Mouse (Mus musculus): ENCODE measurements at regions not wholly inside any gene's neighbourhood (a gene's known extent, or its start where the extent isn't known, plus 50 kb on each side); places are given as distances from the start of the nearest gene placed in this dataset.
A peak's percentile ranks its signal among the peaks of the same experiment; 100 is the strongest.

DNA sequence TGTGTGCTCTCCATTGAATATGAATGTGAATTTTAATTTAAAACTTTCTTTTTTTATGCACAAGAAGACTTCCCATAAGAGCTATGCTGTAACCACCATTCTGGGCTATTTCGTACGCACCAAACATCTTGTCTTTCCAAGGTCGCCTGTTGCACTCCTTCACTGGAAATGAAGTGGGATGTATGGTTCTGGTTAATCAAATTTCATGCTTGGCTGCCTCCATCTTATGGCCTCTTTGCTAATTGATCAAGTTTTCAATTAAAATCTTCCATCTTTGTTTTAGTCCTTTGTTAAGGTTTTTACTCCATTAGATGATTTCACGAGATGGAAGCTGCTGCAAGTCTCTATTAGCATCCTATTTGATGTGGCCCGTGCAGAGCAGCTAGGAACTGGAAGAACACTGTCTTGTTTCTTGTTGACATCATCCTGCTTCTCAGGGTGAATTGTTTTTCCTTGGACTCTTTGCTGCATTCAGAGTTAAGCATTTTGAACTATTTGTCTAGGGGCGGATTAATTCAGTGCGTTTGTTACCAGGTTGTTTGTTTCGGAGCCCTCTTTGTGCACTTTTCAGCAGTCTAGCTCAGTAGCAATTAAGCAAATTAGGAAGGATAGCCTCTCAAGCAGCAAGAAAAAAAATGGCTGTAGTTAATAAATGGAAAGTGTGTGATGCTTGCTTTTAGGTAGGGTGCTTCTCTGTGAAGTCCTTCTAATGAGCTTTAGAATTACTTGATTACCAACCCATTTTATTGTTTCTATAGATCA lies 147.4 kb upstream of the Alcam start:
- H3K9ac ChIP-seq (replicated peaks; ENCODE audit: low read depth, low read length) = no peak overlapping the region
- TF ChIP-seq EP300 (IDR thresholded peaks at IDR 0.05; ENCODE audit: low read depth) (no peak), CTCF (IDR thresholded peaks at IDR 0.05; ENCODE audit: low read depth) (no peak)
- 89% methylated on average over 8 of the region's 8 CpGs for WGBS
- H3K27ac ChIP-seq (ENCODE audit: low read depth) = no peak overlapping the region
- DNase-seq (ENCODE audit: low spot score) (no peak), ATAC-seq (ENCODE audit: insufficient read depth, low read depth) (no peak)
- H3K4me2 ChIP-seq (ENCODE audit: low read depth, low read length) = no peak overlapping the region
- H3K4me1 ChIP-seq (ENCODE audit: control insufficient read depth, insufficient read depth) = peaks cover 7% of the 10 kb centered on the region; the same call in 1 of the 2 replicates
- H3K36me3 ChIP-seq (replicated peaks; ENCODE audit: control insufficient read depth, insufficient read depth, low read length) = no peaks in the 10 kb centered on the region
- no peaks in the 10 kb centered on the region for H3K9me3 ChIP-seq (replicated peaks; ENCODE audit: control insufficient read depth, low read length)
- no peak overlapping the region for H3K4me3 ChIP-seq (ENCODE audit: low read depth, low read length)
- H3K27me3 ChIP-seq (ENCODE audit: control insufficient read depth, insufficient read depth, low read length) = no peaks in the 10 kb centered on the region

DNA sequence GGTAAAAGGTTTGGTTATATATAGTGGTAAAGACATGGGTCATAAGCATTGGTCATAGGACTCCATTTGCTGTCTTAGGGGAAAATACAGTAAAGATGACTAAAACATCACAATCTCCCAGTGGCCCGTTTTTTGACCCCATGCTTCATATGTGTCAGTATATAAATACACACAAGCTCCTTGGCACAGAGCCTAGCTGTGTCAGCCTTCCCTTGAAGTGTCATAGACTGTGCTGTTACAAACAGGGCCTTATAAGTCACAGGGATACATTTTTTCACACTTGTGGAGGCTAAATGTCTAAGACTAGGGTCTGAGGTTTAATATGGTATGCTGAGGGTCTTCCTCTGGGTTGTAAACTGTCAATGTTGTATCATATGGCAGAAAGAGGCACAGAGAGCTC lies 144.4 kb upstream of the Alcam start:
- no peaks in the 10 kb centered on the region for H3K36me3 ChIP-seq (replicated peaks; ENCODE audit: control insufficient read depth, insufficient read depth, low read length)
- peaks cover 7% of the 10 kb centered on the region; the same call in 1 of the 2 replicates for H3K4me1 ChIP-seq (ENCODE audit: control insufficient read depth, insufficient read depth)
- H3K4me3 ChIP-seq (ENCODE audit: low read depth, low read length) = no peak overlapping the region
- no peaks in the 10 kb centered on the region for H3K27me3 ChIP-seq (ENCODE audit: control insufficient read depth, insufficient read depth, low read length)
- no peak overlapping the region for H3K9ac ChIP-seq (replicated peaks; ENCODE audit: low read depth, low read length)
- DNase-seq (ENCODE audit: low spot score) = peak; percentile 53
- no peaks in the 10 kb centered on the region for H3K9me3 ChIP-seq (replicated peaks; ENCODE audit: control insufficient read depth, low read length)
- H3K27ac ChIP-seq (ENCODE audit: low read depth) = no peak overlapping the region
- ATAC-seq (ENCODE audit: insufficient read depth, low read depth) = no peak
- 8% methylated on average over 1 of the region's 1 CpGs for WGBS
- no peak for TF ChIP-seq CTCF (IDR thresholded peaks at IDR 0.05; ENCODE audit: low read depth)
- no peak for TF ChIP-seq EP300 (IDR thresholded peaks at IDR 0.05; ENCODE audit: low read depth)
- no peak overlapping the region for H3K4me2 ChIP-seq (ENCODE audit: low read depth, low read length)

DNA sequence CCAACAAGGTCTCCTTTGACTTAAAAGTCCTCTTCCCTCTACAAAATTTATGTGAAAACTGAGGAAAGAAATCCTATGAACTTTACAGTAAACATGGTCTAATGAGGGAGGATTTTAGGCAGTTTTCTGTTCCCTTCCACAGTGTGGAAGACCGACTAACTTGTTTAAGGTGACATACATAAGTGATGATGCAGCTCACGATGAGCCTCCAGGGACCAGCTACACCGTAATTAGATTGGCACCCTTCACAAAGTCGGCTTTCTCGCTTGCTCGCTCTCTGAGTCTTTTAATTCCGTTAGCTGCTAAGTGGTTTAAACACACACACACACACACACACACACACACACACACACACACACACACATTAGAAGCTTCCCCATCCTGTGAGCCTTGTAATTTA lies 143.3 kb upstream of the Alcam start:
- Histone ChIP-seq H3K4me1 (ENCODE audit: control insufficient read depth, insufficient read depth) (peaks cover 7% of the 10 kb centered on the region; the same call in 1 of the 2 replicates), H3K9me3 (replicated peaks; ENCODE audit: control insufficient read depth, low read length) (no peaks in the 10 kb centered on the region), H3K36me3 (replicated peaks; ENCODE audit: control insufficient read depth, insufficient read depth, low read length) (no peaks in the 10 kb centered on the region), H3K27ac (ENCODE audit: low read depth) (no peak overlapping the region), H3K27me3 (ENCODE audit: control insufficient read depth, insufficient read depth, low read length) (no peaks in the 10 kb centered on the region), H3K4me3 (ENCODE audit: low read depth, low read length) (no peak overlapping the region), H3K4me2 (ENCODE audit: low read depth, low read length) (no peak overlapping the region), H3K9ac (replicated peaks; ENCODE audit: low read depth, low read length) (no peak overlapping the region)
- 78% methylated on average over 7 of the region's 7 CpGs for WGBS
- TF ChIP-seq EP300 (IDR thresholded peaks at IDR 0.05; ENCODE audit: low read depth) = no peak
- no peak for ATAC-seq (ENCODE audit: insufficient read depth, low read depth)
- no peak for DNase-seq (ENCODE audit: low spot score)

DNA sequence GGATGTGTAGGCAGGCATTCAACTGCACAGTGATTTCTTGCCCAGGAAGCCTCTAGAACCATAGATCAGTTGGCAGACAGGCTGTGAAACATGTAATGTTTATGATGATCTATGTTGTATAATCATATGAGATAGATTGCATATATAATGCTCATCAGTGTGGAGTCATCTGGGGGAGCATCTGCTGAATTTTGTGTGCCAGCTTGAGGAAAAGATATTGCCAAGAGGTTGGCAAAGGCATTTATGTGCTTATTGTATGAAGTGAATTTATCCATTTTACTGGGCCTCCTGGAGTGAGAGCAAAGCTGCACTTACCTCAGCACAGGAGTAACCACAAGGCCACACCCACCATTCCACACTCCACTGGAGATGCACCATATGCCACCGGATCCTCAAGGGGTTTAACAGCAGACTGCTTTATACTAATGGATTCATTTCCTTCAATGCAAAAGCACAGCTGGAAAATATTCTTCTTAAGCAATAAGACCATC lies 134.5 kb upstream of the Alcam start:
- no peak overlapping the region for H3K9ac ChIP-seq (replicated peaks; ENCODE audit: low read depth, low read length)
- no peak overlapping the region for H3K4me2 ChIP-seq (ENCODE audit: low read depth, low read length)
- H3K4me3 ChIP-seq (ENCODE audit: low read depth, low read length) = no peak overlapping the region
- TF ChIP-seq EP300 (IDR thresholded peaks at IDR 0.05; ENCODE audit: low read depth) (no peak), CTCF (IDR thresholded peaks at IDR 0.05; ENCODE audit: low read depth) (no peak)
- no peaks in the 10 kb centered on the region for H3K4me1 ChIP-seq (ENCODE audit: control insufficient read depth, insufficient read depth)
- no peak overlapping the region for H3K27ac ChIP-seq (ENCODE audit: low read depth)
- ATAC-seq (ENCODE audit: insufficient read depth, low read depth) (no peak), DNase-seq (ENCODE audit: low spot score) (no peak)
- 58% methylated on average over 1 of the region's 1 CpGs for WGBS
- H3K27me3 ChIP-seq (ENCODE audit: control insufficient read depth, insufficient read depth, low read length) = no peaks in the 10 kb centered on the region
- H3K9me3 ChIP-seq (replicated peaks; ENCODE audit: control insufficient read depth, low read length) = no peaks in the 10 kb centered on the region
- no peaks in the 10 kb centered on the region for H3K36me3 ChIP-seq (replicated peaks; ENCODE audit: control insufficient read depth, insufficient read depth, low read length)

DNA sequence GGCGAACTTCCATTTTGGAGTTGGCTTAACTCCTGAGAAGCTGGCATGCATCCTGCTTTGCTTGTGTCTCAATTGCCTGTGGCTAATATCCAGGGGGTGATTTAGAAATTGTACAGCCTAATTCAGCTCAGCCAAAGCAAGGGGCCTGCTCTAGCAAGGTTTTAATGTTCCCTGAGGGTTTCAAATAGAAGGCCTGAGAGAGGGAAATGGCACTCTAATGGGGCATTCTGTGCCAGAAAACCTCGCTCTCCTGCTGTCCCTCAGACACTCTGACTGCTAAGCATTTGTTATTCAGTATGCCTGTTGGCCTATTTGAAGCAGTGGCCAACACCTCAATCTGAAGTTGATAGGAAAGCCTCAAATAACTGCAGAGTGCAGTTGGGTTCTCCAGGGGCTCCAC lies 115.2 kb upstream of the Alcam start:
- 67% methylated on average over 2 of the region's 2 CpGs for WGBS
- Histone ChIP-seq H3K4me2 (ENCODE audit: low read depth, low read length) (no peak overlapping the region), H3K27ac (ENCODE audit: low read depth) (no peak overlapping the region), H3K36me3 (replicated peaks; ENCODE audit: control insufficient read depth, insufficient read depth, low read length) (no peaks in the 10 kb centered on the region), H3K9ac (replicated peaks; ENCODE audit: low read depth, low read length) (no peak overlapping the region), H3K4me1 (ENCODE audit: control insufficient read depth, insufficient read depth) (0 out of 2 replicates have a peak, but pooled peaks cover 6% of the 10 kb centered on the region), H3K27me3 (ENCODE audit: control insufficient read depth, insufficient read depth, low read length) (no peaks in the 10 kb centered on the region), H3K4me3 (ENCODE audit: low read depth, low read length) (no peak overlapping the region), H3K9me3 (replicated peaks; ENCODE audit: control insufficient read depth, low read length) (no peaks in the 10 kb centered on the region)
- DNase-seq (ENCODE audit: low spot score) = no peak
- TF ChIP-seq EP300 (IDR thresholded peaks at IDR 0.05; ENCODE audit: low read depth) (no peak), CTCF (IDR thresholded peaks at IDR 0.05; ENCODE audit: low read depth) (no peak)
- ATAC-seq (ENCODE audit: insufficient read depth, low read depth) = no peak

DNA sequence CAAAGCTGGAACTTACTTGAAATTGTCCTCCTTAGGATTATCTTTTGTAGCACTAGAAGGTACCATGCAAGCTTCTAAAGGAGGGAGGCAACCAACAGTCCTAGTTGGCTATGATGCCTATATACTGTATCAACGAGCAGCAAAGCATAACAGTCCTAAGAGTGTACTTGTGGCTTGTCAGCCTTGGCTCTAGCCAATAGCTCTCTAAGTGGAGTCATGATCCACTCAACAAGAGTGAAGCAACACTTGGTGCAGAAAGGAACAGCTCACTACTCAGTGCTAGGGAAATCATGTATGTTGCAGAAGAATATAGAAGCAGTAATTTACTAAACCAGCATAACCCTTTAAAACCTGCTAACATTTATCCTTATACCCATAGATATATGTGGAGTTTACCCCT lies 82.4 kb upstream of the Alcam start:
- no peaks in the 10 kb centered on the region for H3K36me3 ChIP-seq (replicated peaks; ENCODE audit: control insufficient read depth, insufficient read depth, low read length)
- H3K4me2 ChIP-seq (ENCODE audit: low read depth, low read length) = no peak overlapping the region
- DNase-seq (ENCODE audit: low spot score) (no peak), ATAC-seq (ENCODE audit: insufficient read depth, low read depth) (no peak)
- no peak overlapping the region for H3K9ac ChIP-seq (replicated peaks; ENCODE audit: low read depth, low read length)
- H3K4me1 ChIP-seq (ENCODE audit: control insufficient read depth, insufficient read depth) = no peaks in the 10 kb centered on the region
- H3K4me3 ChIP-seq (ENCODE audit: low read depth, low read length) = no peak overlapping the region
- no peaks in the 10 kb centered on the region for H3K9me3 ChIP-seq (replicated peaks; ENCODE audit: control insufficient read depth, low read length)
- no peak overlapping the region for H3K27ac ChIP-seq (ENCODE audit: low read depth)
- 67% methylated on average over 1 of the region's 1 CpGs for WGBS
- no peaks in the 10 kb centered on the region for H3K27me3 ChIP-seq (ENCODE audit: control insufficient read depth, insufficient read depth, low read length)
- no peak for TF ChIP-seq EP300 (IDR thresholded peaks at IDR 0.05; ENCODE audit: low read depth)
- no peak for TF ChIP-seq CTCF (IDR thresholded peaks at IDR 0.05; ENCODE audit: low read depth)
